Mouse (Mus musculus): Measurements from ENCODE around the gene Stx6.

DNA sequence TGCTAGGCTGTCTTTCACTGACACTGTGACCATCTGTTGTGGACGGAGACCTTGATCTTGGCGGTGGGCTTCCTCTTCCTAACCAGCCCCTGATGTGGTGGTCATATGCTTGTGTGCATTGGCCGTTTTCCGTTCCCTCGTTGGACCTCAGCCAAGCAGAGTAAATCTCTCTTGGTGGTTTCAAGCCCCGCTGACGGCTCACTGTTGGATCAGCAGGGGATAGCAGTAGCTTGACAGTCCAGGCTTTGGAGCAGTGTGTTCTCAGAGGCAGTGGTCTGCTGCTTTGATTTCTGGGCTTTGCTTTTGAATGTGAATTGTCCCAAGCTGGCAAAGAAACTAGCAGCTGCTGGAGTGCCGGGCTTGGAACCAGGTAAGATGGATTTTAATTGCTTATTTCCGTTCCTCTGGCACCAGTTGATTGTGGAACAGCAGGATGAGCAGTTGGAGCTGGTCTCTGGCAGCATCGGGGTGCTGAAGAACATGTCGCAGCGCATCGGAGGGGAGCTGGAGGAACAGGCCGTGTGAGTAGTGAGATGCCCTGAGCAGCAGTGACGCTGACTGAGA is 34.4 kb downstream of the Stx6 start:
- TF ChIP-seq CTCF (IDR thresholded peaks at IDR 0.05; ENCODE audit: control insufficient read depth, insufficient read depth, insufficient replicate concordance, low read depth, low read length) (no peak), POLR2A (IDR thresholded peaks at IDR 0.05; ENCODE audit: control insufficient read depth, low read depth, low read length) (no peak)
